Mouse (Mus musculus): Measurements from ENCODE around the gene Ptprr.

Gene Ptprr

GRCm38 (mm10) chr10:116196596-116197415 is 178.8 kb downstream of the Ptprr start:
- DNase-seq (ENCODE audit: low spot score in 2 of 2), result peak in 1 of 2 experiments; percentile 20

- no peak for DNase-seq (ENCODE audit: low spot score in 2 of 2)
Measured at GRCm38 (mm10) chr10:116197416-116197939, 179.5 kb downstream of the Ptprr start.

- DNase-seq (ENCODE audit: low spot score in 2 of 2), result no peak
Measured at GRCm38 (mm10) chr10:116199035-116199434, 181.0 kb downstream of the Ptprr start.

- no peak for DNase-seq (ENCODE audit: low spot score in 2 of 2)
Measured at GRCm38 (mm10) chr10:116201542-116201941, 183.5 kb downstream of the Ptprr start.

GRCm38 (mm10) chr10:116205580-116206358 is 187.8 kb downstream of the Ptprr start:
- no peak for DNase-seq (ENCODE audit: low spot score in 2 of 2)

- DNase-seq (ENCODE audit: low spot score in 2 of 2), result no peak
Measured at GRCm38 (mm10) chr10:116206449-116206848, 188.4 kb downstream of the Ptprr start.

GRCm38 (mm10) chr10:116207987-116208726 is 190.1 kb downstream of the Ptprr start:
- peak in 1 of 2 experiments; percentile 42 for DNase-seq (ENCODE audit: low spot score in 2 of 2)

GRCm38 (mm10) chr10:116208727-116209115 is 190.7 kb downstream of the Ptprr start:
- no peak for DNase-seq (ENCODE audit: low spot score in 2 of 2)

GRCm38 (mm10) chr10:116212127-116212526 is 194.1 kb downstream of the Ptprr start:
- DNase-seq (ENCODE audit: low spot score in 2 of 2), result no peak

- DNase-seq (ENCODE audit: low spot score in 2 of 2), result no peak
Measured at GRCm38 (mm10) chr10:116220336-116221118, 202.5 kb downstream of the Ptprr start.

GRCm38 (mm10) chr10:116235299-116235698 is 217.3 kb downstream of the Ptprr start:
- DNase-seq (ENCODE audit: low spot score in 2 of 2), result no peak

GRCm38 (mm10) chr10:116242200-116242599 is 224.2 kb downstream of the Ptprr start:
- DNase-seq (ENCODE audit: low spot score in 2 of 2), result no peak

GRCm38 (mm10) chr10:116243373-116243772 is 225.4 kb downstream of the Ptprr start:
- DNase-seq (ENCODE audit: low spot score in 2 of 2), result no peak

- no peak for DNase-seq (ENCODE audit: low spot score in 2 of 2)
Measured at GRCm38 (mm10) chr10:116245632-116246031, 227.6 kb downstream of the Ptprr start.

- no peak for DNase-seq (ENCODE audit: low spot score in 2 of 2)
Measured at GRCm38 (mm10) chr10:116252668-116253067, 234.7 kb downstream of the Ptprr start.

GRCm38 (mm10) chr10:116253972-116254371 is 236.0 kb downstream of the Ptprr start:
- no peak for DNase-seq (ENCODE audit: low spot score in 2 of 2)

- DNase-seq (ENCODE audit: low spot score in 2 of 2), result no peak
Measured at GRCm38 (mm10) chr10:116259298-116259697, 241.3 kb downstream of the Ptprr start.

- peak in 1 of 2 experiments; percentile 20 for DNase-seq (ENCODE audit: low spot score in 2 of 2)
Measured at GRCm38 (mm10) chr10:116260658-116261433, 242.8 kb downstream of the Ptprr start.

- no peak for DNase-seq (ENCODE audit: low spot score in 2 of 2)
Measured at GRCm38 (mm10) chr10:116261559-116261958, 243.5 kb downstream of the Ptprr start.

- no peak for DNase-seq (ENCODE audit: low spot score in 2 of 2)
Measured at GRCm38 (mm10) chr10:116264521-116264920, 246.5 kb downstream of the Ptprr start.
